Mouse (Mus musculus) brain, embryonic 14.5 days (tissue): ENCODE measurements around the gene Pknox2.

Experiments
- CTCF ChIP-seq: fragments of 200-500 bp; IDR thresholded peaks from 2 replicates; pipeline ENCODE4 v1.5.1; 2012; ENCODE audit warnings: inconsistent platforms, mild to moderate bottlenecking, moderate library complexity, borderline replicate concordance; ENCODE audit not compliant: insufficient read depth, insufficient read length; ENCODE audit errors: extremely low read depth
- POLR2A ChIP-seq: fragments of 200-500 bp; IDR thresholded peaks from 2 replicates; pipeline ENCODE4 v1.6.1; 2012; ENCODE audit warnings: mild to moderate bottlenecking, inconsistent platforms, borderline replicate concordance; ENCODE audit not compliant: poor library complexity, insufficient read depth, insufficient read length, severe bottlenecking; ENCODE audit errors: extremely low read depth

GRCm38 (mm10) chr9:36931657-36932056 is 215.6 kb downstream of the Pknox2 start:
- TF ChIP-seq CTCF (no peak), POLR2A (no peak)
